Mouse (Mus musculus) heart, adult 8-10 months (tissue): ENCODE data around the gene Egflam. TPM values are rescaled to one million over a fixed set of nuclear protein-coding genes. Genes with fewer than 3 reads are reported as not detected.

Experiments used
- DNase-seq: peaks from one replicate; pipeline ENCODE4 v3.0.0; 2022; ENCODE audit warnings: low spot score
- total RNA-seq, 4 experiments: library from RNA; stranded (reverse); gene quantifications; 2 replicates each; pipeline ENCODE4 v1.2.4; 2022

Gene Egflam
- 10 to 100 TPM in 1 of 4 experiments, 1 to 10 TPM in 3; 4.2 to 13.1 (median 8.9) TPM for total RNA-seq

DNA sequence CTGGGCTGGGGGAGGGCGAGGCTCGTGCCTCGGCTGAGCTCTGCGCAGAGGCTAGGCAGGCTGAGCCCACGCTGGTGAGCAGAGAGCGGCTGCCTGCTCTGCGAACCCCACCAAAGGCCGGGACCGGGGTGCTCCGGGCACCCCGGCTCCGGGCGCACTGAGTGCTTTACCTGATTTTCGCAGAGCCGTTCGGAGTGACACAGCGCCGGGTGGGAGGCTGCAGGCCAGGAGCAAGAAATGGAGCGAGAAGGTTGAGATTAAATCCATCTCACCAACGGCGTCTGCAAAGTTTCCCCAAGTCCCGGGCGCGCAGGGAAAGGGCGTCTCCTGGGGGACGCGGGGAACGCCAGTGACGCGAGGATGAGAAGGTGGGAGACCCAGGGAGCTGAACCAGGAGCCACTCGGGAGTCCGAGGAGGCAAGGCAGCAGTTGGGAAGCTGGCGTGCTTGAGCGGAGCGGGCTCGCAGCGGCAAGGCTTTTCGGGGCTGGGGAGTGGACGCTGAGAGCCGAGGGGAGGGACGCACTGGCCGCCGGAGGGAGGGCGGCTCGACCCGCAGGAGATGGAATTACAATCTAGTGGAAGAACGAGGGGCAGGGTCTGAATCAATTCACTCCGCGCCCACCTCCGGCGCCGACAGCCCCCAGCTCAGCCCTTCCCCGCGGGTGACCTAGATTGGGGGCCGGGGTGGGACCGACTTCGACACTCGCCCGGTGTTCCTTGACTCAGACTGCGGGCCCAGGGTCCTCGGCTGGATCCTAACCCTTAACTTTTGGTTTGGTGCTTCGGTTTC lies at the start of gene Egflam:
TSS of gene Egflam (minus strand) at position 578 of the 791 bp plus-strand sequence.
- no peak for DNase-seq

DNA sequence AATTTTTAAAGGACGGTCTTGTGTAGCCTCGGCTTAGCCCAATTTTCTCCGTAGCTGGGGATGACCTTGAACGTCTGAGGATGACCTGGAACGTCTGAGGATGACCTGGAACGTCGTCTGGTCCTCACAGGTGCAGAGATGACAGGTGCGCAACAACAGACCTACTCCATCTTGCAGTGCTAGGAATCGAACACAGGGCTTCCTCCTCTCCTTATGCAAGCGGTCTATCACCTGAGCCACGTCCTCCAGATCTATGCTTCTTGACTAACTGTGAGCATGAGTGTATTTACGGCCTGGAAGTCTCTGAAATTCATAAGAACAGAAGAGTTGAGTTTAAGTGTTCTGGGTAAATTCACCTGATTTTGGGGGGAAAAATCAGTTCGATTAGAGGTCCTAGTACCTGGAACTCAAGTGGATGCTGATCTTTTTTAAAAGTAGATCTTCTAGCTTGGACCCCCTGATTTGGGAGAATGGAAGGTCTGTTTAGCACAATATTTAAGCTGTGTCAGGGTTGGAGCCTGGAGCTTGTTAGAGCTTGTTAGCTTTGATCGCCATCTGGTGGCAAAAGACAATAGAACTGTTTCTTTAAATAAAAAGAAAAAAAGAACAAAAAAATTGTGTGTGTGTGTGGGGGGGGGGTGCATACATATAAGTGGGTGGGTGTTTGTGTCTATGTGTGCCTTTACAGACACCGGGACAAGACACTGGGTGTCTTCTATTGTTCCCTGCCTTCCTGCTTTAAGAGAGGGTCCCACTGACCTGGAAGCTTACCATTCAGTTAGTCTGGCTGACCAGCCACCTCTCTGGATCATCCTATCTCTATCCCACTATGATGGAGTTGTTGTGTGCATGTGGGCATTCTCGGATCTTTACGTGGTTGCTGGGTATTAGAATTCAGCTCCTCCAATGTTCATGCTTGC lies 45.5 kb upstream of the Egflam start:
- DNase-seq: peak; percentile 19

DNA sequence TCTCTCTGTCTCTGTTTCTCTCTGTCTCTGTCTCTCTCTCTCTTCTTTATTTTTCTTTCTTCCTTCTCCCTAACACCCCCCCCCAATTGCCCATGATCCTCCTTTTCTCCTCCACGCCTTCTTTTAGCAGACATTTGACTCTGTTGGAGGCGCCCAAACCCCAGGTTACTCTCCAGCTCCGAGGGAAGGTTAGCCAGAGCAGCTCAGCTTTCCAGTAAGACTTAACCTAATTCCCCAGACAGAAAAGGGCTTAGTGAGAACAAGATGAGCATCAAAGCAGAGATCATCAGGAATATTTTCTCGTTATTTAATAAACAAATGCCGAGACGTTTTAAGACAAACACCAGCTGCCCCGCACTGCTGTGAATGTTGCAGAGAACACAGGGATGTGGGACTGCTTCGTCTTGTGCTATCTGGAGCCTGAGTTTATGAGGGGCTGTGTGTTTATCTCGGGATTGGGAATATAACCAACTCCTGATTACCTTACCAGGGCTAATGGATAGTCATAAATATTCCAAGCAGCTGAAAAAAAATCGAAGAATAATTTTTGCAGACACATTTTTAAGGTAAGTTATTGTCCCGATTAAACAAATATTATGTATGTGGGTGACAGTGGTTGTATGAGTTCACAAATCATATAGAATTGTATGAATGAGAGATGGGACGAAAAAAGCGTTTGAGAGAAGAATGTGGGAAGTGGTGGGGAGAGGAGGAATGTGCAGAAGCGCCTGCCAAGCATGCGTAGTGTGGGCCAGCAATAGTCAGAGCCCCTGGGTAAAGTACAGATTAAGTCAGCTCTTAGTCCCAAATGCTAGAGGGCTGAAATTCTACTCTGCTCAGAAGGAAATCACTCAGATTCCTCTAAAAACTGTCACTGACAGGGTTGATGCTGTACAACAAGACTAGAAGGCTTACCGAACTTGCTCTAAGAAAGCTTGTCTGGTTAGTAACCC lies 44.2 kb upstream of the Egflam start:
- DNase-seq: no peak

DNA sequence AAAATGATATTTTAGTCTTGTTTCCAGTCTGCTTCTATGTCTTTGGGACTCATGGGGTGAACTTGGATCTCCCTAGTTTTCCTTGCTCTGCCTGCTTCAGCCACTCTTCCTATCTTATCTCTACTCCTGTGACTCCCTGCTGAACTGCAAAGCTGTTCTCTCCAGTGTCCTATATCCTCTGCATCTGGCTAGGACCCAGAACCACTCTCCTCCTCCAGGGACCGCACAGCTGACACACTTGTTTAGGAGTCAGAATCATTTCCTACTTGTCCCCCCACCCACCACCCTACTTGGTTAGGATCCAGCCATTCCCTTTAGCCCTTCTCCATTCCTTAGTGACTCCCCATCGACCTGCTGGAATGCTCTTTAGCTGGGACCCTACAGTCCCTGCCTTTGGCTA lies 26.1 kb upstream of the Egflam start:
- no peak for DNase-seq

DNA sequence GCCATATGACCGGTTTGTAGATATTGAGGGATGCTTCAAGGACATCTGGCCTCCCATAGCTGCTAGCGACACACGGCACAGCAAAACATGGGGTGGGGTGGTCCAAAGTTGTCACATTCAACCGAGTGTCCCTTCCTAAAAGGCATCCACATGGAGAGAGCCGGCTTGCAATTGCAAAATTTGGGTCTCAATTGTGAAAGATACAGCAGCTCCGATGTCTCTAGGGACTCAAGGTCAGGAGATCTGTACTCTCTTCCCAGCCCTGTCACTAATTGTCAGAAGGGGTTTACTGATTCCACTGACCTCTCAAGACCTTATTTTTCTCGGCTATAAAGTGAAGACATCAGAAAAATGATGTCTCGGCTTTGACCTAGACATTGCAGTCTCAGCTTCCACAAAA lies 6.3 kb upstream of the Egflam start:
- DNase-seq: no peak

DNA sequence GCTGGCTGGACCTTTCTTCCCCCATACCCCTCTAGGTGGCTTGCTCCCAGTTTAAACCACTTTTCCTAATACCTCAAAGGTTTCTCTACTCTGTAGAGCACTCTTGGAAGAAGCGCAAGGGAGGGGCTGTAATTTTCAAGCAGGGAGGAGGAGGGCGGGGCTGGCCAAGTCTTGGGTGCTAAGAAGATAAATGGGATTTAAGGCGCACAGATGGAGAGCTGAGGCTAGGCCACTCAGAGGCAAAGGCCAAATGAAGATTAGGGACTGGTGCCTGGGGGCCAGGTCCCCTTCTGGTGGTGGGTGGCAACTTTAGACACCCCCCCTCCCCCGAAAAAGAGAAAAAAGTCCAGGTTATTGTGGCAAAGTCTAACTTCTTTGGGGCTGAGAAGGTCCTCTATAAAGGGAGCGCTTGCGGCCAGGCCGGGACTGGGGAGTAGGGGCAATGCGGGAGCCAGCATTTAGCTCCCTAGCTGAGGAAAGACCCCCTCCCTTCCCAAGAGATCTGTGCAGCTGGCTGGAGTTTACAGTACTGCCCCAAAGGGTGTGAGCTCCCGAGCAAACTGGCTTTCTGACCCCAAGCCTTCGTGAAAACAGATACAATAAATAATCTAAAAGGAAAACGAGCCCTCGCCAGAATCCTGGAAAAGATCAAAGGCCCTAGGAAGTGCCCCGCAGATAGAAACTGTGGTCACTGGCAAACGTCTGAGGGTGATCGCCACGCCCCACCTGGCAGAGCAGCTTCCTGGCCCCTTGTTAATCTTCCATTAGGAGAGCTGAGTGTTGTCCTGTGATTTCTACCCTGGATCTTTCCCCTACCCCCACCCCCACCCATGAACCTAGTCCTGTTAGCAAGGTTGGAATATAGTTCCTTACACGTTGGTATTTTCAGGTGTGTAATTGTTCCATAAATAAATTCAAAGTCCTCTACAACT lies 680 bp upstream of the Egflam start:
- no peak for DNase-seq

DNA sequence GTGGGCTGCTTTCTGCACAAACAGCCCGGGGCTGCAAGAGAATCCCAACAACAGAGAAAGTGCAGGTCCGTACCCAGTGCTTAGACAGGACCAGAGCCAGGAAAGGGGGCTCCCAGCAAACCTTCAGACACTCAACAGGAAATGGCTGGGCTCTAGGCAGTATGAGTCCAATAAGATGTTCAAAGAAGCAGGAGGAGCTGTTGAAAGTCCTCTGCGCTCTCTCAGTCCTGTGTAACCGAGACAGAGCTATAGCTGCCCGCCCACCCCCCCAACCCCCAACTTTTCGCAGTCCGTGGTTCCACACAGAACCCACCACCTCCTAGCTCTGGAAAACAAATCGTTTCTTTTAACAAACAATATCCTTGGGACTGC lies 763 bp downstream of the Egflam start:
- no peak for DNase-seq

DNA sequence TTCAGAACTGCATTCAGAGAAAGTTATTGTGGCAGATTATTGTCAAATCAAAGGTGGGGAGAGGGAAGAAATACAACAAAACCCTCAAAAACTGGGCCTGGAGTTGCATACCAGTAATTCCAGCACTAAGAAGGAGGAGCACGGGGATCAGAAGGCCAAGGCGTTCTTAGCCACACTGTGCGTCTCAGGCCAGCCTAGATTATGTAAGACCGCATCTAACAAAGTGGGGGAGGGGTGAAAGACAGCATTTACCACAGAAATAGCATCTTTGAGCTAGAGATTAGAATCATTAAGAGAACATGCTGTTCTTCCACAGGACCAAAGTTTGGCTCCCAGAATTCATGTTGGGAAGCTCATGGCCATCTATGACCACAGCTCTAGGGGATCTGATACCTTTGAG lies 14.8 kb downstream of the Egflam start:
- DNase-seq: no peak

DNA sequence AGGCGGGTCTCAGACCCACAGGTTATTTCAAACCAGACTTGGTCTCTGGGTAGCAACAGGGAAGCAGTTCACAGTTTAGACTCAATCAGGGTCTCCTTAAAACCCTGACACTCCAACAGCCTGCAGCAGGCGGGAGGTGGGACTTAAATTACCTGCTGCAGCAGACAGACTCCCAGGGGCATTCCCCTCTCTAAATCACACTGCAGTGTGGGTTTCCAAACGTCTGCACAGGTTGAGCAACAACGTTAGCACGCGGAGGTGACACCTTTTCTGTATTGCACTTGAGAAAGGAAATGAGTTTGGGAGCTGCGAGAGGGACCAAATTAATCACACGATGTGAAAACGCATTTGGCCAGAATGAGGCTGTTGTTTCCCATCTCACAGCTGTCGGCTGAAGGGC lies 15.7 kb downstream of the Egflam start:
- no peak for DNase-seq

DNA sequence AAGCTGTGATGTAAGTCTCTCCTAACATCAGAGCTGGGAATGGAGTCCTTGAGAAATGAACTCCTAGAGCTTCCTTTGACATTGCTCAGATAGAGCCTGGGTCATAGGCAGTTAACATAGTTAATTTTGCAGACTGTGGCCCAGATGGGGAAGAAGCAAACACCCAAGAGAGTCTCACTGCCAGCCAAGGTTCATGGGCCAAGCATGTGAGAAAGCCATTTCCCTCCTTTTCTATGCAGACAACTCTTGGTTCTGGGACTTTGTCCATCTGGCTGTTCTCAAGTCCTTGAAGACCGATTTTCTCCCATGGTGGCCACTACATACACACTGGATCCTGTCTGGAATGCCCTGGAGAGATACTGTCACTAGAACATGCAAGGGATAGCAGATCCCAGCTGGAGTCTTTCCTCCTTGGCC lies 45.6 kb downstream of the Egflam start:
- DNase-seq: peak; percentile 50

DNA sequence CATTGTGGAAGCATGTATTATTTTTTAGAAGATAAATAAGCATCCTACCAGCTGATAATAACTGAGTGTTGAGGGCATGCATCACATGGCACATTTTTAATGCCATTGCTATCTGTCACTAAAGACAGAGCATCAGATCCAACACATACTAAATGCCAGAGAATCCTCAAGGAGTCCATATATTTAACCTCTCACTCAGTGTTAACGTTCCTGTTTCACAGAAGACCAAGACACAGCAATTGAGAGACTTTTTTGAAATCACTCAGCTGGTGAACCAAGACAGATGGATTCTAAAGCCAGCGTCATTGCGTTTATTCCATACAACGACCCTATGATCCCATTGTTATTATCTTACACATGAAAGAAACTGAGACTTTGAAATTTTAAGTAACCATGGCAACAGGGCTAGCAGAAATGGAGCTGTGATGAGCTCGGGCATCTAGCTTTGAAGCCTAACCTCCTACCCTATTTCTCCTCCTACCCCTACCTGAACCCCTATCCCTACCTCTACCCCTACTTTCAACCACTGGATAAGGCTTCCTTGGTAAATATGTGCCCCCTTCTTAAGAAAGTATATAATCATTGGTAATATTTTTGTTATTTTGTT lies 57.4 kb downstream of the Egflam start:
- DNase-seq: no peak

DNA sequence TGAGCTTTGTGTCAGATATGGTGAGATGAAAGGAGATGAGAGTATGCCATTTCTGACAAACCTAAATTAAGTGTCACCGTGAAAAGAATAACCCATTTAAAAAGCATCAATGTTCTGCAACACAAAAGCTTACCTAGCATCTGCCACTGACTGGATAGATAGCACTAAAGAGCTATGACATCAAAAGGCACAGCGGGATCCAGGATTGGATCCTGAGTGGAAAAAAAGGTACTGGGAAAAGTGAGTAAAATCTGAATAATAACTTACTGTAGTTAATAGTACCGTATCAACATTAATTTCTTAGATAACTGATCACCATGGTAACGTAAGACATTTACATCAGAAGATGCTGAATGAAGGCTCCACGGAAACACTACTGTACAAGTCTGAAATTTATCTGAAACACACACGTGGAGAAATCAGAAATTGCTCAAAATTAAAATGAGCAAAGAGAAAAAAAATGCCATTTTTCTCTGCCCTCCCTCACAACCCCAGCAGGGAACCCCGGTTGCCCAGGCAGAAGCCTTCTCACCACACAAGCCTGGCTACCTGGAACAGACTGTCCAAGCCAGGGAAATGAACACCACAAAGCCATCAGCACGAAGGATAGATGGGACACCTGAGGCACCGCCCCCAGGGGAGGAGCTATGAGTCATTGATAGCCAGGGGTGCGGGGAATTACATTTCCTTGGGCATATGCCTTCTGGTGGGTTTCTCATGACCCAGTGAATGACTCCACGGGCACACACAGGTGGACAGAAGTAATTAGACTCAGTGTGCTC lies 63.5 kb downstream of the Egflam start:
- DNase-seq: no peak

DNA sequence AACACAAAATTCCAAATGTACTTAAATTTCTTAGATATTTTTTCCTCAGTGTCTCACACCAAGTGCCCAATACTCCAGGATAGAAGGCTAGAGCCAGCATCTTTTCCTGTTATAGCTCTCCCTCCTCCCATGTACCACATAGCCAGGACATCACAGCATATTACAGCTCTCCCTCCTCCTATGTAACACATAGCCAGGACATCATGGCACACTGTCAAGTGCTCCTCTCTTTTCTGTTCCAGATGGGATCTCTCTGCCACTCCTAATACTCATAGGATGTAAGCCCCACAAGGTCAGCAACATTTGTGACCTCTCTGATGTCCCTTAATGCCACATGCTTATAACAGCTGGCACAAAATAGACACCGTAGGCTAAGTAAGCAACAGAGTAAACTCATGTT lies 65.3 kb downstream of the Egflam start:
- DNase-seq: no peak

DNA sequence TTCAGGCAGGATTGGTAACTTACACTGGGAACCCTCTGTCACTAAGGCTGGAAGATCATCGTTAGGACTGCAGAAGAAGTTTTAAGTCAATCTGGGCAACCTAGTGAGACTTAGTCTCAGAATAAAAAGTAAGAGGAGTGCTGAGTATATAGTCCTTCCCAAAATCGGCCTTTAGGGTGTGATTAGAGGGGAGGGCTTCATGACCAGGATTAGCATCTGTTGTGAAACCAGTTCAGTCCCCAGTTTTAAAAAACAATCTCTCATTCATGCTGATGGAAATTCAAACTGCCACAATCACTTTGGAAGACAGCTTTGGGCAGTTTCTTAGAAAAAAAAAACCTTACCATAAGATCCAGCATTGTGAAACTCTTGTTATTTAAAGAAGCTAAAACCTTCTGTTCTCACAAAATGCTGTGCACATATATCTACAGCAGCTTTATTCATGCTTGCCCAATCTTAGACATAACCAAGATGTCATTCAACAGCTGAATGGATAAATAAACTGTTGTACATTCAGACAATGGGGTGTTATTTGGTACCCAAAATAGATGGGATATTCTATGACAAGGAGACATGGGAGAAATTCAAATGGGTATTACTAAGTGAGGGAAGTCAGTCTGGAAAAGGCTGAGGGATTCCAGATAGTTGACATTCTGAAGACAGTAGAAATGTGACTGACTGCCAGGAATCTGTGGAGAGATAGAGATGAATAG lies 75.4 kb downstream of the Egflam start:
- DNase-seq: no peak

DNA sequence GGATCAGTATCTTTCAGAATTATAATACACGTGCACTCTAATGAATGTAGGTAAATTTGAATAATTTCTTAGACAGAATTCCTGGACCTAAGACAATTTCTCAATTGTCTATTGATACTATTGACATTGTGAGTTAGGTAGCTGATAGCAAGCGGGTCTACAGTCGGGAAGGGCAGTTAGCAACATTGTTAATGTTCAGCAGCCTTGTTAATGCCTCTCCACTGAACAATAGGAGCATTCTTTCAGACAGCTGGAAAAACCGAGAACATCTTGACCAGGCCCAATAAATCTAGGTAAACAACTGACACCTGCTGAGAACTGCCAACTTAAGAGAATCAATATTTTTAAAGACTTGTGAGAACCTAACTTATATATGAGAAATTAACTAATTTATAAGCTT lies 77.3 kb downstream of the Egflam start:
- no peak for DNase-seq

DNA sequence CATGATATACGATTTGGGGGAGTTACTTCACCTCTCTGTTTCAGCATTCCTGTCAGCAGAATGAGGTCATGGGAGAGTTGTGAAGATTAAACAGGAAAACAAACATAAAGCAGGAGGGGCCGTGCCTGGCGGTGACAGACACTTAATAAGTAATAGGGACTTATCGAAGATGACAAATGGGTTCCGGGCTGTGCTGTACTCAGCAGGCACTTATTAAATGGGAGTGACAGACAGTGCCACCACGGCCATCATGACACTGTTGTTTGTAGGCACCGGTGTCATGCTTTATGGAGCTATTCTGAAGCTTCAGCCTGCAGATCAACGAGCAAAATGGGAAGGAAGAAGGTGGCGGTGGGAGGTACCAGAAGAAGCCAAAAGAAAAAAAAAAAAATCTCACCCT lies 82.7 kb downstream of the Egflam start:
- DNase-seq: no peak

DNA sequence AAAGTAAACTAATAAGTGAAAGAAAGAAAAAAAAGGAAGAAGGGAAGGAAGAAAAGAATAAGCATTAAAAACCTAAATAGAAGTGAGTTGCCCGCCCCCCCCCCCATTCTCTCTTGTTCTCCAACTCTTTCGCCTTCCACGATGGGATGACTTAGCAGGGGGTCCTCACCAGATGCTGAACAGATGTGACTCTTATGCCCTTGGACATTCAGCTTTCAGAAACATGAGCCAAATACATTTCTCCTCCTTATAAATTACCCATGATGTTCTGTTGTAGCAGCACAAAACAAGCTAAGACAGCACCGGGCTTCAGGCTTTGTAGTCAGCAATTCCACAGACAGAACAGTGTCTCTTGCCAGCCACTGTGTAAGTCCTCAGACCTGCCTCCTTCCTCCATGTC lies 89.5 kb downstream of the Egflam start:
- no peak for DNase-seq

DNA sequence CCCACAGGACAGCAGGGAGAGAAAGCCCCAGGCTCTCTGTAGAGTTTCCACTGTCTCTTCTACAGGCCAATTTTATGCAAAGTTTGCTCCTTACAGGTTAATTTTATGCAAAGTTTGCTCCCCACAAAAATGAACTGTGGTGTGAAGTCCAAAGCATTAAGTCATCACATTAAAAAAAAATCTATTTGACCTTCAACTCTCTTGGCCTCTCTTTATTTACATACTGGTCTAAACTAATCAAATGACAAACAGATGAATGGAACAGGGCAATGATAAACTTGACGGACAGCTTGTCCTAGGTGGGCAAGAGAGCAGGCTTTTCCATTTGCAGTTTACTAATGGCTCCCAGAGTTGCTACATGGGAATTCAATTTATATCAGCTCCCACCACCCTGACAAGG lies 98.3 kb downstream of the Egflam start:
- DNase-seq: no peak

DNA sequence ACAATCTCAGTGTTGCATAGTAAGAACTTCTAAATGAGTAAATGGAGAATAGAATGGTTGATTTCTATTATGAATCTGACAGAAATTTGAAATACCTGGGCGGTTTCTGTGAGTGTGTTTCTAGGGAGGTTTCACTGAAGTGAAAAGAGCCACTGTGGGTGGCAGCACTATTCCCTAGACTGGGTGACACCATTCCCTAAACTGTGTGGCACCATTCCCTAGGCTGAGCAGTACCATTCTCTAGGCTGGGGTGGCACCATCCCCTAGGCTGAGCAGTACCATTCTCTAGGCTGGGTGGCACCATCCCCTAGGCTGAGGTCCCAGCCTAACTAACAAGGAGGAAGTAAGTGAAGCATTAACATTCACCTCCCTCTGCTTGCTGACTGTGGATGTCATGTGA lies 103.0 kb downstream of the Egflam start:
- no peak for DNase-seq
